Mouse (Mus musculus): ENCODE measurements at regions not wholly inside any gene's neighbourhood (a gene's known extent, or its start where the extent isn't known, plus 50 kb on each side); places are given as distances from the start of the nearest gene placed in this dataset.

- TF ChIP-seq CTCF (IDR thresholded peaks at IDR 0.05; ENCODE audit: low read depth), result no peak
- no peak for TF ChIP-seq EP300 (IDR thresholded peaks at IDR 0.05; ENCODE audit: low read depth)
These were observed 806.2 kb downstream of the Ets1 start for GRCm38 (mm10) chr9:33442266-33442665.

Measured in liver, postnatal 0 days (tissue).